Mouse (Mus musculus) CH12.LX (cell line): ENCODE measurements around the gene D8Ertd738e.

Experiments used
- CHD1 ChIP-seq: IDR thresholded peaks from 2 replicates; pipeline ENCODE4 v1.6.1; 2012; ENCODE audit warnings: low read depth, low read length, improper control_type of control experiment, inconsistent platforms
- CTCF ChIP-seq, 2 experiments: IDR thresholded peaks in 1 of 2; conservative IDR thresholded peaks in 1 of 2; 2 replicates each; pipeline ENCODE4 v1.5.1; 2011 to 2012; ENCODE audit warnings: low read depth in 2 of 2, low read length in 2 of 2, improper control_type of control experiment in 1 of 2, inconsistent platforms in 1 of 2, mild to moderate bottlenecking in 1 of 2, moderate library complexity in 1 of 2
- RCOR1 ChIP-seq: conservative IDR thresholded peaks from 2 replicates; pipeline ENCODE4 v1.6.1; 2012; ENCODE audit warnings: low read depth, mild to moderate bottlenecking, inconsistent platforms, low read length, improper control_type of control experiment
- SIN3A ChIP-seq: IDR thresholded peaks from 2 replicates; pipeline ENCODE4 v1.6.1; 2012; ENCODE audit warnings: low read length, improper control_type of control experiment, inconsistent platforms
- SMC3 ChIP-seq: IDR thresholded peaks from 2 replicates; pipeline ENCODE4 v1.6.1; 2011; ENCODE audit warnings: low read depth, low read length, improper control_type of control experiment
- TCF12 ChIP-seq: IDR thresholded peaks from 2 replicates; pipeline ENCODE4 v1.6.1; 2014; ENCODE audit warnings: low read depth, mild to moderate bottlenecking, inconsistent platforms, low read length, improper control_type of control experiment

DNA sequence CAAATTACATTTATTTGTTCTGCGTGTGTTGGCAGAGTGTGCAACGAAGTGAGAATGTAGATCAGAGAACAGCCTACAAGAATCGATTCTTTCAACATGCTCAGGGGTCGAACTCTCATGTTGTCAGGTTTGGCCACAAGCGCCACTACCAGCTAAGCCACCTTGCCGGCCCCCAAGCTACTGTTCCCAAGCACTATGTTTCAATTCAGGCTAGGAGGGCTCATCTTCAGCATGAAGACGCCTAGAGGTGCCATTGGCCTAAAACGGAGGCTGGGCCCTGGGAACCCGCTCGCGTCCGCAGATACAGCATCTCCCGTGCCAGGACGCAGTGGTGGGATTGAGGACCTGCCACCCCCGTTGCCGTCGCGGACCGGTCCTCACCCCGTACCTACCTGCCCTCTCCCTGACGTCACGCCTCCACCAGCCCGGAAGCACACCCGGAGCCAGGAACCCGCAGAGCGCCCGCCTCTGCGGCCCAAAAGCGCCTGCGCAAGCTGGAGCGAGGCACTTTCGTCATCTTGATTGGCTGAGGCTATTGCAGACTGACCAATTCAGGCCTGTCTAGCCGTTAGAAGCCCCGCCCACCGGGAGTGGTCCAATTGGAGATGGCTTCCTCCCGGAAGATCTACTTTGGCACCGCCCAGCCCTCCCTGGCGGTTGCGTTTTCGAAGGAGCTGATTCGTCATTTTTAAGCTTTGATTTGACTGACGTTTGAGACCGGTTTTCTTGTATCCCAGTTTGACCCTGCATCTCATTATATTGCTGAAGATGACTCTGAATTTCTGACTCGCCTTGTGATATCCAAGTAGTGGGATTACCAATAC is 20.6 kb upstream of the D8Ertd738e start, which contains the start of gene Ccdc130:
- TF ChIP-seq CHD1 (no peak), SIN3A (peak; percentile 83), TCF12 (0 out of 2 replicates have a peak, but pooled peaks have one; percentile 27), CTCF (conservative IDR thresholded peaks at IDR 0.05 in 1 of 2, IDR thresholded peaks at IDR 0.05 in 1 of 2; ENCODE audit: low read depth in 2 of 2, low read length in 2 of 2) (no peak), RCOR1 (no peak), SMC3 (no peak)
